Mouse (Mus musculus): ENCODE results near the gene Sox13. TPM values are rescaled to one million over a fixed set of nuclear protein-coding genes. Genes with fewer than 3 reads are reported as not detected.

Sox13 gene
- polyA plus RNA-seq, 1 experiment from 2014 or later: 1.7 TPM

- Histone ChIP-seq H3K27ac (ENCODE audit: low read length) (no peak overlapping the region), H3K27me3 (ENCODE audit: control insufficient read depth, insufficient read depth, low read depth, low read length) (no peaks in the 10 kb centered on the region), H3K4me3 (ENCODE audit: low read depth, low read length) (no peak overlapping the region), H3K4me2 (ENCODE audit: low read depth, low read length) (no peak overlapping the region), H3K36me3 (ENCODE audit: control insufficient read depth, insufficient read depth) (no peaks in the 10 kb centered on the region), H3K9me3 (replicated peaks; ENCODE audit: control insufficient read depth, low read length) (no peaks in the 10 kb centered on the region), H3K9ac (ENCODE audit: low read depth, low read length) (no peak overlapping the region), H3K4me1 (ENCODE audit: control insufficient read depth, low read depth, low read length) (no peaks in the 10 kb centered on the region)
- no peak for ATAC-seq (ENCODE audit: low read depth)
- 29% methylated on average over 17 of the region's 17 CpGs for WGBS (ENCODE audit: insufficient replicate concordance)
Observed at GRCm38 (mm10) chr1:133397483-133398237, 26.5 kb downstream of the Sox13 start.

GRCm38 (mm10) chr1:133397094-133397482 lies 27.1 kb downstream of the Sox13 start:
- 60% methylated on average over 5 of the region's 5 CpGs for WGBS (ENCODE audit: insufficient replicate concordance)
- Histone ChIP-seq H3K4me1 (ENCODE audit: control insufficient read depth, low read depth, low read length) (no peaks in the 10 kb centered on the region), H3K9me3 (replicated peaks; ENCODE audit: control insufficient read depth, low read length) (no peaks in the 10 kb centered on the region), H3K9ac (ENCODE audit: low read depth, low read length) (no peak overlapping the region), H3K4me2 (ENCODE audit: low read depth, low read length) (no peak overlapping the region), H3K27ac (ENCODE audit: low read length) (no peak overlapping the region), H3K4me3 (ENCODE audit: low read depth, low read length) (no peak overlapping the region), H3K36me3 (ENCODE audit: control insufficient read depth, insufficient read depth) (no peaks in the 10 kb centered on the region), H3K27me3 (ENCODE audit: control insufficient read depth, insufficient read depth, low read depth, low read length) (no peaks in the 10 kb centered on the region)
- ATAC-seq (ENCODE audit: low read depth): no peak

GRCm38 (mm10) chr1:133396693-133397092 lies 27.5 kb downstream of the Sox13 start:
- peaks cover under 1% of the 10 kb centered on the region for H3K36me3 ChIP-seq (ENCODE audit: control insufficient read depth, insufficient read depth)
- H3K4me1 ChIP-seq (ENCODE audit: control insufficient read depth, low read depth, low read length): no peaks in the 10 kb centered on the region
- H3K27ac ChIP-seq (ENCODE audit: low read length): no peak overlapping the region
- ATAC-seq (ENCODE audit: low read depth): no peak
- H3K9me3 ChIP-seq (replicated peaks; ENCODE audit: control insufficient read depth, low read length): no peaks in the 10 kb centered on the region
- H3K9ac ChIP-seq (ENCODE audit: low read depth, low read length): no peak overlapping the region
- no peak overlapping the region for H3K4me3 ChIP-seq (ENCODE audit: low read depth, low read length)
- 76% methylated on average over 5 of the region's 5 CpGs for WGBS (ENCODE audit: insufficient replicate concordance)
- no peaks in the 10 kb centered on the region for H3K27me3 ChIP-seq (ENCODE audit: control insufficient read depth, insufficient read depth, low read depth, low read length)
- H3K4me2 ChIP-seq (ENCODE audit: low read depth, low read length): no peak overlapping the region

- Histone ChIP-seq H3K27ac (ENCODE audit: low read length) (no peak overlapping the region), H3K9ac (ENCODE audit: low read depth, low read length) (no peak overlapping the region), H3K9me3 (replicated peaks; ENCODE audit: control insufficient read depth, low read length) (no peaks in the 10 kb centered on the region), H3K4me2 (ENCODE audit: low read depth, low read length) (no peak overlapping the region), H3K4me1 (ENCODE audit: control insufficient read depth, low read depth, low read length) (no peaks in the 10 kb centered on the region), H3K36me3 (ENCODE audit: control insufficient read depth, insufficient read depth) (peaks cover 7% of the 10 kb centered on the region), H3K27me3 (ENCODE audit: control insufficient read depth, insufficient read depth, low read depth, low read length) (no peaks in the 10 kb centered on the region), H3K4me3 (ENCODE audit: low read depth, low read length) (no peak overlapping the region)
- ATAC-seq (ENCODE audit: low read depth): no peak
- 59% methylated on average over 4 of the region's 4 CpGs for WGBS (ENCODE audit: insufficient replicate concordance)
Observed at GRCm38 (mm10) chr1:133394702-133395101, 29.5 kb downstream of the Sox13 start.

- 69% methylated on average over 19 of the region's 19 CpGs for WGBS (ENCODE audit: insufficient replicate concordance)
- no peaks in the 10 kb centered on the region for H3K27me3 ChIP-seq (ENCODE audit: control insufficient read depth, insufficient read depth, low read depth, low read length)
- peak; percentile 21; the same call in 1 of the 2 replicates for ATAC-seq (ENCODE audit: low read depth)
- no peaks in the 10 kb centered on the region for H3K4me1 ChIP-seq (ENCODE audit: control insufficient read depth, low read depth, low read length)
- no peak overlapping the region for H3K9ac ChIP-seq (ENCODE audit: low read depth, low read length)
- no peaks in the 10 kb centered on the region for H3K9me3 ChIP-seq (replicated peaks; ENCODE audit: control insufficient read depth, low read length)
- H3K36me3 ChIP-seq (ENCODE audit: control insufficient read depth, insufficient read depth): peaks cover 7% of the 10 kb centered on the region
- no peak overlapping the region for H3K27ac ChIP-seq (ENCODE audit: low read length)
- H3K4me2 ChIP-seq (ENCODE audit: low read depth, low read length): no peak overlapping the region
- no peak overlapping the region for H3K4me3 ChIP-seq (ENCODE audit: low read depth, low read length)
Observed at GRCm38 (mm10) chr1:133387539-133388268, 36.5 kb downstream of the Sox13 start.

GRCm38 (mm10) chr1:133386209-133386608 lies 38.0 kb downstream of the Sox13 start:
- Histone ChIP-seq H3K4me3 (ENCODE audit: low read depth, low read length) (no peak overlapping the region), H3K36me3 (ENCODE audit: control insufficient read depth, insufficient read depth) (peaks cover 2% of the 10 kb centered on the region; the same call in 1 of the 2 replicates), H3K9ac (ENCODE audit: low read depth, low read length) (no peak overlapping the region), H3K9me3 (replicated peaks; ENCODE audit: control insufficient read depth, low read length) (no peaks in the 10 kb centered on the region), H3K4me1 (ENCODE audit: control insufficient read depth, low read depth, low read length) (no peaks in the 10 kb centered on the region), H3K27ac (ENCODE audit: low read length) (no peak overlapping the region), H3K4me2 (ENCODE audit: low read depth, low read length) (no peak overlapping the region), H3K27me3 (ENCODE audit: control insufficient read depth, insufficient read depth, low read depth, low read length) (no peaks in the 10 kb centered on the region)
- WGBS (ENCODE audit: insufficient replicate concordance): 71% methylated on average over 11 of the region's 11 CpGs
- no peak for ATAC-seq (ENCODE audit: low read depth)

GRCm38 (mm10) chr1:133385506-133385905 lies 38.7 kb downstream of the Sox13 start:
- no peaks in the 10 kb centered on the region for H3K36me3 ChIP-seq (ENCODE audit: control insufficient read depth, insufficient read depth)
- peak overlapping the region; percentile 14; the same call in 1 of the 2 replicates for H3K4me2 ChIP-seq (ENCODE audit: low read depth, low read length)
- no peak overlapping the region for H3K27ac ChIP-seq (ENCODE audit: low read length)
- no peak overlapping the region; the same call in 1 of the 2 replicates for H3K9ac ChIP-seq (ENCODE audit: low read depth, low read length)
- no peaks in the 10 kb centered on the region for H3K27me3 ChIP-seq (ENCODE audit: control insufficient read depth, insufficient read depth, low read depth, low read length)
- no peaks in the 10 kb centered on the region for H3K9me3 ChIP-seq (replicated peaks; ENCODE audit: control insufficient read depth, low read length)
- ATAC-seq (ENCODE audit: low read depth): no peak
- 26% methylated on average over 9 of the region's 9 CpGs for WGBS (ENCODE audit: insufficient replicate concordance)
- H3K4me1 ChIP-seq (ENCODE audit: control insufficient read depth, low read depth, low read length): no peaks in the 10 kb centered on the region
- H3K4me3 ChIP-seq (ENCODE audit: low read depth, low read length): no peak overlapping the region

DNA sequence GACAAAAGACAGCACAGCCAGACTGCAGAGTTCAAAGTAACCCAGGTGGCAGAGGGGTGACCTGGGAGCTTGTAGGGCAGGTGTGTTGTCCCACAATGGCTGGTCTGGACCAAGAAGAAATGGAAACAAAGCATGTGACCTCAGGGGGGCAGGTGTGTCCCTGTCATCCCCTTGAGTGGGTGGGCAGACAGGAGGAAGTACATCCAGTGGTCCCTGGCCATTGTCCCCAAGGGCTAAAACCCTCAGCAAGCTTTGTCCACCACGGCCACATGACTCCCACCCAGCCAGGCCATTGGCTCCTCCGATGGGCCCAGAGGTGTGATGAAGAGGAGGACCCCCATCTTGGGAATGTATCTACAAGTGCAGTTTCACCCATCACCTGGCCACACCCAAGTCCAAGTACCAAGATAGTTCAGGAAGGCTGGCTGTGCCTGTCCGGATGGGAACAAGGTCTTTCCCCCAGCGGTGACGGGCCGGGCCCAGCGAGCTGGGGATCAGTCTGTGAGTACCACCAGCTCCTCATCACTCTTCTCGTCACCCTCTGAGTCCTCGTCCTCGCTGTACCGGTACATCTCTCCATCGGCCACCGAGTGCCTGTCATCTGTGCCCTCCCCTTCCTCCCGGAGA lies 40.9 kb downstream of the Sox13 start:
- Histone ChIP-seq H3K27me3 (ENCODE audit: control insufficient read depth, insufficient read depth, low read depth, low read length) (no peaks in the 10 kb centered on the region), H3K36me3 (ENCODE audit: control insufficient read depth, insufficient read depth) (no peaks in the 10 kb centered on the region), H3K9me3 (replicated peaks; ENCODE audit: control insufficient read depth, low read length) (no peaks in the 10 kb centered on the region), H3K4me2 (ENCODE audit: low read depth, low read length) (no peak overlapping the region), H3K4me1 (ENCODE audit: control insufficient read depth, low read depth, low read length) (no peaks in the 10 kb centered on the region), H3K4me3 (ENCODE audit: low read depth, low read length) (no peak overlapping the region), H3K9ac (ENCODE audit: low read depth, low read length) (no peak overlapping the region), H3K27ac (ENCODE audit: low read length) (no peak overlapping the region)
- ATAC-seq (ENCODE audit: low read depth): no peak
- 79% methylated on average over 14 of the region's 14 CpGs for WGBS (ENCODE audit: insufficient replicate concordance)
